Mouse (Mus musculus): ENCODE data around the gene Rnf19b. TPM values are rescaled to one million over a fixed set of nuclear protein-coding genes. Genes with fewer than 3 reads are reported as not detected.
A peak's percentile ranks its signal among the peaks of the same experiment; 100 is the strongest.

The Rnf19b gene
- polyA plus RNA-seq, 1 experiment from 2014 or later: 36.3 TPM

GRCm38 (mm10) chr4:129032133-129032962 lies 25.7 kb upstream of the Rnf19b start:
- Histone ChIP-seq H3K36me3 (ENCODE audit: control insufficient read depth, insufficient read depth, low read length) (no peaks in the 10 kb centered on the region), H3K4me1 (ENCODE audit: control insufficient read depth, insufficient read depth, low read length) (no peaks in the 10 kb centered on the region), H3K9me3 (ENCODE audit: control insufficient read depth, low read length) (no peaks in the 10 kb centered on the region), H3K27me3 (ENCODE audit: control insufficient read depth, insufficient read depth, low read length) (no peaks in the 10 kb centered on the region), H3K9ac (replicated peaks; ENCODE audit: low read depth, low read length) (no peak overlapping the region), H3K4me3 (ENCODE audit: low read depth, low read length) (no peak overlapping the region), H3K4me2 (ENCODE audit: low read depth, low read length) (no peak overlapping the region), H3K27ac (ENCODE audit: low read depth, low read length) (no peak overlapping the region)
- WGBS: 85% methylated on average over 11 of the region's 11 CpGs
- ATAC-seq (ENCODE audit: low read depth): no peak

GRCm38 (mm10) chr4:129032963-129033951 lies 24.8 kb upstream of the Rnf19b start:
- H3K36me3 ChIP-seq (ENCODE audit: control insufficient read depth, insufficient read depth, low read length): no peaks in the 10 kb centered on the region
- H3K4me1 ChIP-seq (ENCODE audit: control insufficient read depth, insufficient read depth, low read length): no peaks in the 10 kb centered on the region
- H3K9me3 ChIP-seq (ENCODE audit: control insufficient read depth, low read length): no peaks in the 10 kb centered on the region
- H3K4me2 ChIP-seq (ENCODE audit: low read depth, low read length): no peak overlapping the region
- 30% methylated on average over 17 of the region's 17 CpGs for WGBS
- ATAC-seq (ENCODE audit: low read depth): no peak
- no peaks in the 10 kb centered on the region for H3K27me3 ChIP-seq (ENCODE audit: control insufficient read depth, insufficient read depth, low read length)
- H3K4me3 ChIP-seq (ENCODE audit: low read depth, low read length): no peak overlapping the region
- H3K27ac ChIP-seq (ENCODE audit: low read depth, low read length): no peak overlapping the region
- H3K9ac ChIP-seq (replicated peaks; ENCODE audit: low read depth, low read length): no peak overlapping the region

- WGBS: 95% methylated on average over 3 of the region's 3 CpGs
- no peaks in the 10 kb centered on the region for H3K4me1 ChIP-seq (ENCODE audit: control insufficient read depth, insufficient read depth, low read length)
- no peaks in the 10 kb centered on the region for H3K9me3 ChIP-seq (ENCODE audit: control insufficient read depth, low read length)
- no peak for ATAC-seq (ENCODE audit: low read depth)
- H3K9ac ChIP-seq (replicated peaks; ENCODE audit: low read depth, low read length): no peak overlapping the region
- no peaks in the 10 kb centered on the region for H3K36me3 ChIP-seq (ENCODE audit: control insufficient read depth, insufficient read depth, low read length)
- no peaks in the 10 kb centered on the region for H3K27me3 ChIP-seq (ENCODE audit: control insufficient read depth, insufficient read depth, low read length)
- H3K4me3 ChIP-seq (ENCODE audit: low read depth, low read length): no peak overlapping the region
- no peak overlapping the region for H3K4me2 ChIP-seq (ENCODE audit: low read depth, low read length)
- no peak overlapping the region for H3K27ac ChIP-seq (ENCODE audit: low read depth, low read length)
Measured at GRCm38 (mm10) chr4:129034224-129034623, 23.8 kb upstream of the Rnf19b start.

GRCm38 (mm10) chr4:129034706-129035660 lies 23.1 kb upstream of the Rnf19b start:
- no peak overlapping the region for H3K4me3 ChIP-seq (ENCODE audit: low read depth, low read length)
- H3K36me3 ChIP-seq (ENCODE audit: control insufficient read depth, insufficient read depth, low read length): no peaks in the 10 kb centered on the region
- H3K4me2 ChIP-seq (ENCODE audit: low read depth, low read length): no peak overlapping the region
- no peak overlapping the region for H3K9ac ChIP-seq (replicated peaks; ENCODE audit: low read depth, low read length)
- no peaks in the 10 kb centered on the region for H3K9me3 ChIP-seq (ENCODE audit: control insufficient read depth, low read length)
- no peaks in the 10 kb centered on the region for H3K27me3 ChIP-seq (ENCODE audit: control insufficient read depth, insufficient read depth, low read length)
- H3K27ac ChIP-seq (ENCODE audit: low read depth, low read length): no peak overlapping the region
- no peak for ATAC-seq (ENCODE audit: low read depth)
- no peaks in the 10 kb centered on the region for H3K4me1 ChIP-seq (ENCODE audit: control insufficient read depth, insufficient read depth, low read length)
- WGBS: 58% methylated on average over 13 of the region's 13 CpGs

- 63% methylated on average over 7 of the region's 7 CpGs for WGBS
- H3K9ac ChIP-seq (replicated peaks; ENCODE audit: low read depth, low read length): no peak overlapping the region
- H3K36me3 ChIP-seq (ENCODE audit: control insufficient read depth, insufficient read depth, low read length): no peaks in the 10 kb centered on the region
- H3K4me1 ChIP-seq (ENCODE audit: control insufficient read depth, insufficient read depth, low read length): no peaks in the 10 kb centered on the region
- H3K4me2 ChIP-seq (ENCODE audit: low read depth, low read length): no peak overlapping the region
- no peak overlapping the region for H3K4me3 ChIP-seq (ENCODE audit: low read depth, low read length)
- no peak for ATAC-seq (ENCODE audit: low read depth)
- no peak overlapping the region for H3K27ac ChIP-seq (ENCODE audit: low read depth, low read length)
- H3K27me3 ChIP-seq (ENCODE audit: control insufficient read depth, insufficient read depth, low read length): no peaks in the 10 kb centered on the region
- H3K9me3 ChIP-seq (ENCODE audit: control insufficient read depth, low read length): no peaks in the 10 kb centered on the region
Measured at GRCm38 (mm10) chr4:129035851-129036445, 22.1 kb upstream of the Rnf19b start.

GRCm38 (mm10) chr4:129047721-129048421 lies 10.2 kb upstream of the Rnf19b start:
- Histone ChIP-seq H3K36me3 (ENCODE audit: control insufficient read depth, insufficient read depth, low read length) (no peaks in the 10 kb centered on the region), H3K4me1 (ENCODE audit: control insufficient read depth, insufficient read depth, low read length) (peaks cover 10% of the 10 kb centered on the region; the same call in 1 of the 2 replicates), H3K27me3 (ENCODE audit: control insufficient read depth, insufficient read depth, low read length) (no peaks in the 10 kb centered on the region), H3K27ac (ENCODE audit: low read depth, low read length) (peak overlapping the region; percentile 92), H3K9ac (replicated peaks; ENCODE audit: low read depth, low read length) (peak overlapping the region; percentile 41), H3K9me3 (ENCODE audit: control insufficient read depth, low read length) (no peaks in the 10 kb centered on the region), H3K4me2 (ENCODE audit: low read depth, low read length) (peak overlapping the region; percentile 61), H3K4me3 (ENCODE audit: low read depth, low read length) (peak overlapping the region; percentile 38)
- 19% methylated on average over 15 of the region's 15 CpGs for WGBS
- ATAC-seq (ENCODE audit: low read depth): no peak

- WGBS: under 1% methylated on average over 52 of the region's 52 CpGs
- Histone ChIP-seq H3K9me3 (ENCODE audit: control insufficient read depth, low read length) (no peaks in the 10 kb centered on the region), H3K4me2 (ENCODE audit: low read depth, low read length) (peak overlapping the region; percentile 61), H3K36me3 (ENCODE audit: control insufficient read depth, insufficient read depth, low read length) (no peaks in the 10 kb centered on the region), H3K4me3 (ENCODE audit: low read depth, low read length) (peak overlapping the region; percentile 38), H3K27ac (ENCODE audit: low read depth, low read length) (peak overlapping the region; percentile 92), H3K27me3 (ENCODE audit: control insufficient read depth, insufficient read depth, low read length) (no peaks in the 10 kb centered on the region), H3K9ac (replicated peaks; ENCODE audit: low read depth, low read length) (peak overlapping the region; percentile 41), H3K4me1 (ENCODE audit: control insufficient read depth, insufficient read depth, low read length) (peaks cover 10% of the 10 kb centered on the region; the same call in 1 of the 2 replicates)
- ATAC-seq (ENCODE audit: low read depth): peak; percentile 93
Measured at GRCm38 (mm10) chr4:129048501-129049305, 9.4 kb upstream of the Rnf19b start.

All from neural tube, embryonic 14.5 days (tissue).